Mouse (Mus musculus) kidney, postnatal 4 days (tissue): ENCODE measurements at regions not wholly inside any gene's neighbourhood (a gene's known extent, or its start where the extent isn't known, plus 50 kb on each side); places are given as distances from the start of the nearest gene placed in this dataset.
"Not testable (repeated sequence)": the region's sequence is repeated elsewhere in the genome, so short reads cannot be mapped to it uniquely, and the experiment has no call there.

ENCODE experiments used
- DNase-seq, 2 experiments: peaks; one replicate each; pipeline ENCODE4 v3.0.0; 2021; ENCODE audit warnings: mixed read lengths in 2 of 2

- DNase-seq = no peak
Observed at GRCm38 (mm10) chr12:65325347-65325746, 100.0 kb downstream of the Wdr20rt start.

GRCm38 (mm10) chr12:65328532-65328931, 103.2 kb downstream of the Wdr20rt start:
- DNase-seq = no peak

- DNase-seq = no peak
Observed at GRCm38 (mm10) chr12:65329678-65330077, 104.4 kb downstream of the Wdr20rt start.

- no peak for DNase-seq
Observed at GRCm38 (mm10) chr12:65340009-65340408, 114.7 kb downstream of the Wdr20rt start.

GRCm38 (mm10) chr12:65347251-65347650, 121.9 kb downstream of the Wdr20rt start:
- DNase-seq = no peak

GRCm38 (mm10) chr12:65349535-65349934, 124.2 kb downstream of the Wdr20rt start:
- no peak for DNase-seq

- no peak for DNase-seq
Observed at GRCm38 (mm10) chr12:65364179-65364578, 138.9 kb downstream of the Wdr20rt start.

GRCm38 (mm10) chr12:65367334-65367733, 142.0 kb downstream of the Wdr20rt start:
- DNase-seq = no peak

- DNase-seq = no peak
Observed at GRCm38 (mm10) chr12:65367866-65368419, 142.6 kb downstream of the Wdr20rt start.

GRCm38 (mm10) chr12:65371650-65372049, 146.3 kb downstream of the Wdr20rt start:
- DNase-seq = no peak

GRCm38 (mm10) chr12:65379321-65379720, 154.0 kb downstream of the Wdr20rt start:
- no peak for DNase-seq

- DNase-seq = no peak
Observed at GRCm38 (mm10) chr12:65382118-65382791, 156.9 kb downstream of the Wdr20rt start.

- DNase-seq = not testable (repeated sequence)
Observed at GRCm38 (mm10) chr12:65382796-65383195, 157.5 kb downstream of the Wdr20rt start.

- DNase-seq = no peak
Observed at GRCm38 (mm10) chr12:65386005-65386645, 160.8 kb downstream of the Wdr20rt start.

GRCm38 (mm10) chr12:65387042-65387441, 161.7 kb downstream of the Wdr20rt start:
- no peak for DNase-seq

GRCm38 (mm10) chr12:65389512-65389911, 164.2 kb downstream of the Wdr20rt start:
- DNase-seq = no peak

- DNase-seq = no peak
Observed at GRCm38 (mm10) chr12:65390330-65390729, 165.0 kb downstream of the Wdr20rt start.

- peak; percentile 52 for DNase-seq
Observed at GRCm38 (mm10) chr12:65401728-65402419, 176.6 kb downstream of the Wdr20rt start.

GRCm38 (mm10) chr12:65403124-65403523, 177.8 kb downstream of the Wdr20rt start:
- DNase-seq = no peak

GRCm38 (mm10) chr12:65413034-65413700, 187.8 kb downstream of the Wdr20rt start:
- DNase-seq = no peak

GRCm38 (mm10) chr12:65414393-65414792, 189.1 kb downstream of the Wdr20rt start:
- no peak for DNase-seq

GRCm38 (mm10) chr12:65416909-65417308, 191.6 kb downstream of the Wdr20rt start:
- no peak for DNase-seq

GRCm38 (mm10) chr12:65420127-65420526, 194.8 kb downstream of the Wdr20rt start:
- no peak for DNase-seq
